Mouse (Mus musculus) lung, postnatal 25 days (tissue): ENCODE measurements around the gene Socs7.

ENCODE experiments used
- DNase-seq: peaks from one replicate; pipeline ENCODE4 v3.0.0; 2022; ENCODE audit warnings: low spot score

Gene Socs7

DNA sequence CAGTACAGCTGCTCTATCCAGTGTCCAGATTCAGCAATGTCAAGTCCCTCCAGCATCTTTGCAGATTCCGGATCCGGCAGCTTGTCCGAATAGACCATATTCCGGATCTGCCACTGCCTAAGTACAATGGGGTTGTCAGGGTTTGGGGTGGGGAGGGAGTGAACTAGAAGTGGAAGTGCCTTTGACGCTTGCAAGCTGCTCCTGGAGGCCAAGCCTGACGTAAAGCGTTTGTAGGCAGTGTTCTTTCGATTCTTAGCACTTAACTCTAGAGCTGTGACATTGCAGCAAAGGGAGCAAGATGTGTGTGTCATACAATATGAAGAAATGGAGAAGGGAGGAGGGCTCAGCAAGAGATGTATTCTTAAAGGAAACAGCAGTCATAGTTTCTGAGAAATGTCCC lies 26.8 kb downstream of the Socs7 start:
- no peak for DNase-seq

DNA sequence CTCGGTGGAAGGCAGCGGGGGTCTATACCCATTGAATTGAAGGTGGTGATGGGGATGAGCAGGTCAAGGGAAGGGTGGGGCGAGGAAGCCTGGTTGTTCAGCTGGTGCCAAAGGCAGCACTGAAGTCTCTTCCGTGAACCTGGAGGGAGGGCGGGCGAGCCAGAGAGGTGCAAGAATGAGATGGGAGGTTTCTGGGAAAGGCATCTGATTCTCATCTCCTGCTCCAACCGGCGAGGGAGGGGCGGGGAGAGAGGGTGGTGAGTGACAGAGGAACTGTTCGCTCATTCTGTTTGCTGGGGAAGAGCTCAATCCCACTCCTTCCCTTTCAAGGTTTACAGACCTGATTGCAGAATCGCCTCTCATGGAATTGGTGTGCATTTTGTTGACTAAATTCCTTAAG lies 31.3 kb downstream of the Socs7 start:
- no peak for DNase-seq

DNA sequence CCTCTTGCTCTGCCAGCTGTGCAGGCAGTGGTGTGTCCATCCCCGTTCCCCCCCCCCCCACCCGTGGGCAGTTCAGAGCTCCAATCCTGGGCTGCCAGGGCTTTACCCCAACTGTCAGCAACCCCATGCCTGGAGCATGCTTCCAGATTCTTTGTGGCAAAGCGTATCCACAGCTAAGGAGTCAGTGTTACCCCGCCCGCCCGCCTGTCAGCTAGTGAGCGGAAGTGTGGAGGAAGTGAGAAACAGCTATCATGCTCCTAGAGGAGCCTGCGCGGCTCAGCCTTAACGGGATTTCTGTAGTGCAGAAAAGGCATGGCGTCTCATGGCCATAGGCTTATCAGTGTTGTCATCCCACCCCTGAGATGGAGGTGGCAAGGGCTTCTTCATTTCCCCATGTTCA lies 31.8 kb downstream of the Socs7 start:
- no peak for DNase-seq

DNA sequence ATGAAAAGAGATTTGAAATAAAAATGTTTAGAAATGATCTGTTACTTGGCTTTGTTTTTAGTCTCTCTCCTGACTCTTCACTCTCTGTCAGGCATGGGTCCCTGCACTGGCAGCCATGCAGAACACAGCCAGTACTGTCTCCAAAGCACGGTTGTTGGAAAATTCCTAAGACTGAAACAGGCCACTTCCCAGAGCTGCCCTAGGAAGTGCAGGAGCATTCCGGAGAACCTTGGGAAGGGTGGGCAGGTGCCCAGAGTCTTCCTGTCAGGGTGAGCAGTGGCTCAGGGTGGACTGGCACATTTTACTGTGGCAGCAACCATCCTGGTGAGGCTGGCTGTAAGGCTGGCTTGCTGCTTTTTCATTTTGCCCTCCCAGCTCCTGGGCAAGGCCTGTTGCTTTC lies 36.2 kb downstream of the Socs7 start:
- DNase-seq = no peak

DNA sequence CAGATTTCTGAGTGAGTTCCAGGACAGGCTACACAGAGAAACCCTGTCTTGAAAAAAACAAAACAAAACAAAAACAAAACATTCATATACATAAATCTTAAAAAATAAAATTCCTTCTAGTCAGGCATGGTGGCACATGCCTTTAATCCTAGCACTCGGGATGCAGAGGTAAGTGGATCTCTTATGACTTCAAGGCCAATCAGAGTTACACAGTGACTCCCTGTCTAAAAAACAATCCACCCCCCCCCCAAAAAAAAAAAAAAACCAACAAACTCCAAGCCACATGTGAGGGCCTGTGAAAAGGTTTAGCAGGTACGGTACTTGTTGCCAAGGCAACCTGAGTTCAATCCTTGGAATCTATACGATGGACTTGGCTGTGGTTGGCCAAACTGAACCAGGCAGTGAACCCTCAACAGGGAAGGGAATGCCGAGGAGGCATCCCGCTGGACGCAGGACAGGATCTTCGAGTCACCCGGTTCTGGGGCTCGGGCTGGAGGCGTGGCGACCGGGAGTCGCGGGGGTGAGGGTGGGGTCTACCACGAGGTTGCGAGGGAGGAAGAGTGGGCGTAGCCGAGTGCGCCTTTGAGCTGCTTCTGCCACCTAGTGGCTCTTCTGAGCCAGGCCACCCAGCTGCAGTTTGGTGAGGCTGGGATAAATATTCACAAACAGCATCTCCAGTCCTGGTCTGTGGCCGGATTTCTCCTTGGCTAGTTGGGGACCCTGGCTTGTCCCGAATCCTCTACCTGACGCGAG lies 37.8 kb downstream of the Socs7 start:
- peak; percentile 85 for DNase-seq

DNA sequence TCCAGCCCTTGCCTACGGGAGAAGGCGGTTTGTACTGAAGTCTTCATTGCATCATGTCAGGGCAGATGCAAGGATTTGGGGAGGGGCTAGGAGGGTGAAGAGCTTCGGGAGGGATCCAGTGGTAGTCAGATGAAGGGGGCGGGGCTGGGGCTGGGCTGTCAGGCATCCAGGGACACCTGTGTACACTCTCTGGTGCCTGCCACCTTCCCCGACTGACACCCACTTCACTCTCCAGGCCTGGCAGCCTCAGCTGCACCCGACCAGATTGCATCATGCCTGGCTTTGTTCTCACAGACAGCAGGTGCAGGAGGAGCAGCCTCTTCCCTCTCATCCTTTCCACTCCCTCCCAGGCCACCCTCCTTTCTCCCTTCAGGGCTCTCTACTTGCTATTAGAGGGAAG lies 38.7 kb downstream of the Socs7 start:
- no peak for DNase-seq

DNA sequence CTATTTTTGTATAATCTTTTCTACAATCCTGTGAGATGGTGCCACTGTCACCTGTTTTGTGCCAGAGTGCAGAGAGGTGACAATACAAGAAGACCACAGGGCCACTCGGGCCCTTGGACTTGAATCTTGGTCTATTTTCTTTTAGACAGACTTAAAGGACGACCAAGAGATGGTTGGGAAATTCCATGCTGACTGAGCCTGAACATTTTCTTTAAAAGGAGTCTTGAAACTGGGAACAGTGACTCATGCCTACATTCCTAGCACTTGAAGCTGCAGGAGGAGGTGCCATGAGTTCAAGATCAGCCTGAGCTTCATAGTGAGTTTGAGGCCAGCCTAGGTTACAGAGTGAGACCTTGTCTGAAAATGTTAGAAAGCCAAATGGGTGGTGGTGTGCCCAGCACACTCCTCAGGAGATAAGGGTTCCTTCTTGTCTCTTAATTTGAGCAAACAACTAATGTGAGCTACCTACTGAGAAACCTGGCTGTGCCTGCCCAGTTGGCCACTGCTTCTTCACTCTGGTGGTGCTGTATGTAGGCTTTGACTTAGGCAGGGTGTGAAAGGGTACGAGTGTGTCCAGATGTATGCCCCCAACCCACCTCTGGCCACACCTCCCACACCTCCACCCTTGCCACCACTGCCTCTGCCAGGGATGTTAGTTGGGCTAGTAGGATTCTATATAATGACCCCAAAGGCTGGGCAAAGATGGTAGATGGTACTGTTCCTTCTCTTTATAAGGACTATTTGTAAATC lies 39.5 kb downstream of the Socs7 start:
- no peak for DNase-seq

DNA sequence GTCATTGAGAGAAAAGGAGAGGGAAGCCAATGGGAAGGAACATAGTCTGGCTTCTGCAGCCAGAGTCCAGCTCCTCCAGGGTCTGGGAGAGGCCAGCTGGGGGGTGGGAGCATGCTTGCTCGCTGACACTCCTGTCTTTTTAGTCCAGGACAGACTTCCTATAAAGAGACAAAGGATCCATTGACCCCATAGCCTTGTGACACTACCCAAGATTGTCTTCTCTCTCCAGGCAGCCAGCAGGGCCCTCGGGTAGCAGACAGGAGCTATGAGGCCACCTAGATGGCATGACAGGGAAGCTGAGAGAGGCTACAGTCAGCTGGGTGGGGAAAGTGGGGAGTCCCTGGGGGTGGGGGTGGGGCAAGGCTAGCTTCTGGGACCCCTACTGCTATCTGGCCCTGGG lies 40.4 kb downstream of the Socs7 start:
- DNase-seq = no peak

DNA sequence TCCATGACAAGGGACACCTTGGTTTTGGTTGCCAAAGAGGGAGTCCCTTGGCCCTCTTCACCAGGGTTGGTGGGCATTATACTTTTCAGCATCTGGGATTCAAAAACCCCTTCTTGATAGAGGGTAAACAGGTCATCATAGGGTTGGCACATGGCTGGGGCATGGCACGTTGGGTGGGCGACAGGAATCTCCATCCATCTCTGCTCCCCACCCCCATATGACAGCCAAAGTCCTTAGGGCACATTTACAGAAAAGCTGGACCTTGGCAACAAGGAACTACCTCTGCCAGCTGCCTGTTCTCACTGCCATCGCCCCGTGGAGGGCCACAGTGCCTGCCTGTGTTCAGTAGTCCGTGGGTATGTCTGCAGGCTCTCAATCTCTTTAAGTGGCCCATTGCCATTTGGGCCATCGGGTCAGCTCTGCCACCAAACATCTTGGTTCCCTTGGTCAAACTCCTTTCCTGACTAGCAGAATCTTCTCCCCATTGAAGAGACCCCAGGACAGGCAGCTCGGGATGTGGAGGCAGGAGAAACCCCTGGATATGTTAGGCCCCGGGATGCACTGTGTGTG lies 41.3 kb downstream of the Socs7 start:
- DNase-seq = no peak

DNA sequence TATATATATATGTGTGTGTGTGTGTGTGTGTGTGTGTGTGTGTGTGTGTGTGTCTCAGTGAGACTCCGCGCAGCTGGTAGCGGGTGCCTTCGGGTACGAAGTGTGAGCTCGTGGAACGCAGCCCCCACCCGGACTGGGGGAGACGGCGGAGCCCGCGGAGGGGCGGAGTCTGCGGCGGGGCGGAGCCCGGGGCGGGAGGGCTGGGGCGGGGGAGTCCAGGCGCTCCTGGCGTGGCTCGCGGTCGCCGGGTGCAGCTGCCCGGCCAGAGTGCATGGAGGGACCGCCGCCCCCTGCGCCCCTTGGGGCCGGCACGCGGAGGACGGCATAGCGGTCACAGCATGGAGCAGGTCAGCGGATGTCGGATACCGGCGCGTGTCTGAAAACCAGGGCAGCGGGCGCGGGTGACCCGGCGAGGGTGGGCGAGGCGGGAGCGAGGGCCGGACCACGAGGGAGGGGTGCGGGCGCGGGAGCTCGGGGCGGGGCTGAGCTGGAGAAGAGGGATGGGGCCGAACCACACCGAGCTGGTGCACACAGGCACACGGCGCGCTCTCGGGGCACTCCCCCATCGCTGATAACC lies 41.9 kb downstream of the Socs7 start:
- DNase-seq = no peak

DNA sequence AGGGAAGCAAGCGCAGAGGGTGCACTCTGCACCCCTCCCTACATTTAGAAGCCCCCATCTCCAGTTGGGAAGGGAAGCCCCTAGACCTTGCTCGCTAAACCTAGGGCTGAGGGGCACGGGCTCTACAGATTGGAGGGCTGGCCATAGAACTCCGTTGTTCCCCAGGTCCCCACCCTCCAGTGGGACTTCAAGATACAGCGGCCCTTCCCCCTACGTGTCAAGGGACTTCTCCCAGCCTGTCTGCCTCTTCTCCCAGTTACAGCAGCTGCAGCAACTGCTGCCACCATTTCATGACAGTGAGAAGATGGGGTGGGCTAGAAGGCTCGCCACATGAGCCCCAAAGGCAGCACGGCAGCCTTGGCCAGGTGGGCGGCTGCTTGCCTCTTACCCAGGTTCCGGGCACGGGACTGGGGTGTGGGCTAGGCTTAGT lies 42.4 kb downstream of the Socs7 start:
- no peak for DNase-seq

DNA sequence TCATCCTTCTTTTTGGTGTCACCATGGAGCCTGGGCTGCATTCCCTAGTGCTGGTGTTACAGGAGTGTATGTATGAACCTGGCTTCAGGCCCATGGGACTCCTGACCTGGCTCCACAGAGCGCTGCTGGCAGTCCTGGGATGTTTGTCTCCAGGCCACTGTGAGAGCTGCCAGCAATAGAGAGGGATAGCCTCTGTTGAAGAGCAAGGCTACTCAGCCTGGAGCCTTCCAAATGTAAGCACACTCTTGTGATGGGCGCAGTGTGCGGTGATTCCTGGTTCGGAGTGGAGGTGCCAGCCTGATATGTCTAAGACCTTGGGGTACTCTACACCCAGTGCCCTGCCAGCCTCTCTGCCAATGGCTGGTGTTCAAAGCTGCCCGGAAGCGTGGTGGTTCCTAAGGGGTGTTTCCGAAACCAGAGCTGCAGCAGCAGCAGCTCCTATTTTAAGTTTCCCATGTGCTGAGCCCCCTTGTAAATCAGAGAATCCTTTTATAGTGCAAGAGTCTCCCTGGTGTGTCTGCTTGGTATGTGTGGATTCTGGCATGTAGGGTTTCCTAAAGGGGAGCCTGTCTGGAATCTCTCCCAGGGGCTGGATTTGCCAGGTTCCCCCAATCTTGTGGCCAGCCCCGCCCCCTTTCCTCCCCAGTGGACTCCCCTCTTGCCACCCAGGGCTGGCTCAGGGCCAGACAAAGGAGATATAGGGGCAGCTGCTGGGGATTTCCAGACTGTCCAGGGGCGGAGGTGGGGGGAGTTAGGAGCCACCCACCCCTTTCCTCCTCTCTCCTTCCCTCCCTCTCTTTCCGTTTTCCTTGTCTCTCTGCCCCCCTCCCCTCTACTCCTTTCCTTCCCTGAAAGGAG lies 44.0 kb downstream of the Socs7 start:
- no peak for DNase-seq

DNA sequence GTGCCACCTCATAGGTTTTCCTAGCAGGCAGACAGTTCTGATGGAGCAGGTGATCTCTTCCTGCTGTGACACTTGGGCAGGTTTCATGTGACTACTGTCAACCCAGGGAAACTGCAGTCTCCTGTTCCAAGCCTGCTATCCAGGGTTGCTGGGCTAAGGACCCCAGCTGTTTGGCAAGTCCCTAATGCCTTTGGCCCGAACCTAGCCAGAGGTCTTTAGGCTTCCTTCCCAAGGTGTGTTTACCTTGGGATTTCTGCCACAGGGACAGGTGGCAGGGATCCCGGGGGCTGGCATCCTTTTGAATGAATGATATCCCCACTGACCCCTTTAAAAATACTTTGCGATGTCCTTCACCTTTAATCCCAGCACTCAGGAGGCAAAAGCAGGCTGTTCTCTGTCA lies 45.1 kb downstream of the Socs7 start:
- DNase-seq = no peak

DNA sequence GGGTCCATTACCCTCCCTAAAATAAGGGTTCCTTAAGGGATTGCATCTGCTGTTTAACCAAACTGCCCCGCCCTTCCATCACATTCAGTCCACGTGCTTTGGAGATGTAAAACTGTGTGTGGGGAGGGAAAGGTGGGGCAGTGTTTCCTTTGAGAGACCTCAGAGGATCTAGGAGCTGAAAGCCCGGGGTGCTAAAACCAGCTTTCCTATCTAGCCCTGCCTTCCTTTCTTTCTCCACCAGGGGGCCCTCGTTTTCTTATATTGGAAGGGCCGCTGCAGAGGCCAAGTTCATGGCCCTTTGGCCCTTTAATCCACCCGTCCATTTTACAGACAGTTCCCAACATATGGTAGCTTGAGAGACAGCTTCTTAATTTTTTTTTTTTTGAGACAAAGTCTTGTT lies 45.8 kb downstream of the Socs7 start:
- DNase-seq = peak; percentile 84

DNA sequence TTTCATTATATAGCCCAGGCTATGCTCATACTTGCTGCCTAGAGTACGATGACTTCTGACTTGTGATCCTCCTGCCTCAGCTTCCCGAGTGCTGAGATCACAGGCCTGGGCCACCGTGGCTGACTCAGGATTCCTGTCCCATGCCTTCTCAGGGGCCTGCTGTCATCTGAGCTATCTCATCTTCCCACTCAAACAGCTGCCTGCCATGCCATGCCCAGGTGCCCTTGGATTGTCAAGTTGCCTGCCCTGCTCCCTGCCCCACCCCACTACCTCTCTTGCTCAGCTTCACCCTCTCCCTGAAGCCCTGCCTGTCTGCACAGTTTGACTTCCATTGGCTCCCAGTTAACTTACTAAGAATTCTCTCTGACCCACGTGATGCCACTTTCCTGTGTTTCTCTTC lies 48.6 kb downstream of the Socs7 start:
- DNase-seq = no peak

DNA sequence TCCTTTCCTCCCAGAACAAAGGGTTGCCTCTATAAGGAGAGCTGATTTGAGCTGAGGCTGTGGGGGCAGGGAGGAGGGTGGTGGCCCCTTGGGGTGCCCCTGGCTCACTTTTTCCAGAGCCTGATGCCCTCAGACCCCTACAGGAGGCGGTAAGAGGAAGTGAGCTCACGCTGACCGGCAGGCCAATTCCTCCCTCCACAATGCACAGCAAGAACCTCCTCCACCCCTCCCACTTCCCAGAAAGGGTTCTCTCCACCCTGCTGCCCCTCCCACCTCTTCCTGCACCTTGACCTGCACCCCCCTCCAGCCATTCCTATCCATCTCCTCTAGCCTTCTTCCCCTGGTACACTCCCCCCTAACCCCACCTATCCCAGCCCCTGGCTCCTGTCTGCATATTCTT lies 49.8 kb downstream of the Socs7 start:
- DNase-seq = peak; percentile 66

DNA sequence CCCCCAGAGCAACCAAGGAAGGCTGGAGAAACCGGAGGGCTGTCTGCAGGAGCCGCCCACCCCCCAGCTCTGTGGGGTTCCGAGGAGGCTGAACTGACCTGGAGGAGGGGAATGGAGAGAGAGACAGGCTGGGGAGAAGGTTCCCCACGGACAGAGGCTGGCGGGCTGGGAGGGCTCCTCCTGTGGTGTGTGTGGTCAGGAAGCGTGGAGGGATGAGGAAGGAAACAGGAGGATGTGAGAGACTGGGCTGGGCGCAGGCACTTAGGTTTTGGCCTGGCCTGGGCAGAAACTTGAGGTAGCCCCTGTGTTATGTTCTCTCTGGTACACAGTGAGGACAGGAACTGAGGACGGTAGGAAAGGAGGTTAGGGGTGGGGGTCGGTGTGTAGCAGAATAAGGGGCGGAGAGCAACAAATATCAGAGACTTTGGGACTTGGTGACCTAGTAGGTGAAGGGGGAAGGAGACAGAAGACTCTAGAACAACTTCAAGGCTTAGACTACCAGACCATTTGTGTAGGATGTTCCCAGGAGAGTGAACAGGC lies 50.5 kb downstream of the Socs7 start:
- DNase-seq = no peak

DNA sequence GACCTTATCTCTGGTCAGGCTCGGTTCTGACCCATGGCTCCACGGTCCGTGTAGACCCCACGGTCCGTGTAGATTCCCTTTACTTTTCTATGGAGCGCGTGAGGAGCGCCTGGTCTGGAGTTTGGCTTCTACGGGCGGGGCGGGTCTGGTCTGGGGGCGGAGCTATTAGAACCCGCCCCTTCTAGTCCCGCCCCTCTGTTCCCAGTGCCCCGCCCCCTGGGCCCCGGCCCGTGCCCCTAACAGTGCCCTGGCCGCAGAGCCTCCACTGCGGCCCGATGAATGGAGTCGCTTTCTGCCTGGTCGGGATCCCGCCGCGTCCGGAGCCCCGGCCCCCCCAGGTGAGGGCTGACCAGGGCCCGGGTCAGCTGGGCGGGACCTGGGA lies 53.0 kb downstream of the Socs7 start, which contains the start of gene Arhgap23:
Gene Arhgap23, plus strand, starts transcription at position 204 of the 382 bp plus-strand sequence.
- peak; percentile 59 for DNase-seq

DNA sequence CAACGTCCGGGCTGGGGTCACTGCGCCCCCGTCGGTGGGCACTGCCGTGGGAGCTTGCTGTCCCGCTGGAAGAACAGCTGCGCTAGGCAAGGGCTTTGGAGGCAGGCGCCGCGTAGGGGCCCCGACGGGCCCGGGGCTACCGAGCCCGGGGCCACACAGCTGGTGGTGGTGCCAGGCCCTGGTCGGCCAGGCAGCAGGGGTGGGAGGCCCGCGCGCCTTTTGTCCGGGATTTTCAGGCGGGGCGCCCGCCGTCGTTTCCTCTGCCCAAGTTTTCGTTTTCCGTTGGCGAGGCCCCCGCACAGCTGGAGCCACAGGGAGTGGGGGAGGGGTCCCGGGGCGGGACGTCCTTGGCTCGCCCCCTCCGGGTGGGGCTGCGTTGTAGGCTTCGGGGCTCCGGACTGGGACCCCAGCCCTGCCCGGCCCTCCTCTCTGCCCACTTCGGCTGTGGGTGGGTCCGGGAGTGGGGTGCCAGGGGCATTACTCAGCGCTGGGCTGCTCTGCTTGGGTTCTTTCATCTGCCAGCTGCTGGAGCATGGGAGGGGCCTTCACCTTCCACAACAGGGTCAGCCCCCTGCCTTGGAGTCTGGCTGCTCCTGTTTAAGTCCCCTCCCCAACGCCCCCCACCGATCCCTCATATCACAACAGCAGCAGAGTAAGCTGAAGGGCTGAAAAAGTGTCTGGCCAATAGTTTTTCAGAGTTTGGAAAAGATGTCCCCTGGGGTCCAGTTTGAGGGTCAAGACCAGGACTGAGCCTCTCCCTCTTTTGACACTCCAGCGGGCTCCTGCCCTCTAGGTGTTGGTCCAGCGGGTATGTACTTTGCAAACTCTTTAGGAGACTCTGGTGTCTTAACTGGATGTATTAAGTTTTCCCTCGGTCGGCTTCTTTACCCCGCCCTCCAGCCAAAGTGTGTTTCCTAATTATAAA lies 53.6 kb downstream of the Socs7 start:
- DNase-seq = no peak

DNA sequence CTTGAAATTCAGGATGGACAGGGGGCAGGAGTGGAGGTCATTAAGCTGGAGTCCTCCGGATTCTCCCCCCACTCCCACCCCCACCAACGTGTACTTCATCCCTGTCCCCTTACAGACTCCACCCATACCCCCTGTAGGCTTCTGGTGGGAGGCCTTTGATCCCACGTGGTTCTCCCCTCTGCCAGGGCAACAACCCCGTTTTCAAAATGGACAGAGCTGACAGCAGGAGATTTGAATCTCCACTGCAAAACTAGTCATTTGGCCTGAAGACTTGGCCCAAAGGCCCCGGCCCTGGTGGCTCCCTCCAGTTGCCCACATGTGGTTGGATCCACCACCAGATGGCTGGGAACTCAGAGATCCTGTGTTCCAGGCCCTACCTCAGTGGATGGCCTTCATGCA lies 54.3 kb downstream of the Socs7 start:
- DNase-seq = no peak
